In genomic region chr17:24454218-24454755, GRCm38 (mm10) we compare ENCODE assay signal across 7 mouse cellular contexts. TPM values are rescaled to one million over a fixed set of nuclear protein-coding genes. Genes with fewer than 3 reads are reported as not detected.
A peak's percentile ranks its signal among the peaks of the same experiment; 100 is the strongest.
DNase-seq lines count a peak whose midpoint lies in the region; ATAC-seq and TF ChIP-seq lines count a peak whose summit lies in the region.

No protein-coding gene starts in this region.

- under 1% methylated on average over 14 of the region's 14 CpGs for WGBS in thymus, adult 2 months
- WGBS in limb, embryonic 15.5 days, result 3% methylated on average over 14 of the region's 14 CpGs
- 2% methylated on average over 14 of the region's 14 CpGs for WGBS in stomach, postnatal 0 days

- ATAC-seq in limb, embryonic 15.5 days (ENCODE audit: insufficient number of reproducible peaks, low FRiP score, low TSS enrichment, low read depth), result no peak
- peak; percentile 3; the same call in 1 of the 2 replicates for ATAC-seq in stomach, postnatal 0 days (ENCODE audit: low FRiP score, low TSS enrichment)

- H3K4me3 ChIP-seq in thymus, adult 2 months (ENCODE audit: control insufficient read depth, insufficient read depth, low read length), result peak overlapping the region; percentile 73
- H3K4me3 ChIP-seq in erythroblast, embryonic 14.5 days (replicated peaks), result peak overlapping the region; percentile 78
- H3K4me3 ChIP-seq in limb, embryonic 15.5 days, result peak overlapping the region; percentile 80
- H3K4me3 ChIP-seq in stomach, postnatal 0 days (ENCODE audit: low read depth, low read length), result peak overlapping the region; percentile 91

- peak overlapping the region; percentile 54 for H3K4me2 ChIP-seq in limb, embryonic 15.5 days
- H3K4me2 ChIP-seq in stomach, postnatal 0 days (replicated peaks; ENCODE audit: low read depth), result peak overlapping the region; percentile 56

- H3K27me3 ChIP-seq in thymus, adult 2 months (ENCODE audit: control insufficient read depth, insufficient read depth, low read length), result no peaks in the 10 kb centered on the region
- H3K27me3 ChIP-seq in erythroblast, embryonic 14.5 days (ENCODE audit: control insufficient read depth), result no peaks in the 10 kb centered on the region
- H3K27me3 ChIP-seq in limb, embryonic 15.5 days, result no peaks in the 10 kb centered on the region
- no peaks in the 10 kb centered on the region for H3K27me3 ChIP-seq in stomach, postnatal 0 days (ENCODE audit: control insufficient read depth, insufficient read depth, low read length)

- peak overlapping the region; percentile 61 for H3K27ac ChIP-seq in thymus, adult 2 months (ENCODE audit: control insufficient read depth, insufficient read depth, low read length)
- peak overlapping the region; percentile 97 for H3K27ac ChIP-seq in limb, embryonic 15.5 days
- H3K27ac ChIP-seq in stomach, postnatal 0 days (replicated peaks), result peak overlapping the region; percentile 99

- peaks cover 11% of the 10 kb centered on the region for H3K36me3 ChIP-seq in thymus, adult 2 months (ENCODE audit: control insufficient read depth, insufficient read depth, low read length)
- H3K36me3 ChIP-seq in erythroblast, embryonic 14.5 days (ENCODE audit: control insufficient read depth), result peaks cover 70% of the 10 kb centered on the region
- H3K36me3 ChIP-seq in limb, embryonic 15.5 days, result peaks cover 28% of the 10 kb centered on the region
- H3K36me3 ChIP-seq in stomach, postnatal 0 days (ENCODE audit: control insufficient read depth, insufficient read depth, low read length), result peaks cover 7% of the 10 kb centered on the region

- TF ChIP-seq CTCF in thymus, adult 2 months (IDR thresholded peaks at IDR 0.05; ENCODE audit: borderline replicate concordance, control insufficient read depth, extremely low read depth, insufficient read depth, low read length, poor library complexity), result no peak
- no peak for TF ChIP-seq CTCF in stomach, postnatal 0 days (IDR thresholded peaks at IDR 0.05; ENCODE audit: low read depth)

- no peak for DNase-seq in thymus, adult 2 months
- no peak for DNase-seq in thymus, postnatal 4 days
- DNase-seq in stomach, postnatal 0 days (ENCODE audit: low spot score), result no peak
- DNase-seq in cerebellum, adult 9-11 months, result no peak
- no peak for DNase-seq in spleen, adult 18-20 months

- TF ChIP-seq EP300 in stomach, postnatal 0 days (optimal IDR thresholded peaks at IDR 0.05), result peak; percentile 22

- H3K9ac ChIP-seq in limb, embryonic 15.5 days, result peak overlapping the region; percentile 79
- H3K9ac ChIP-seq in stomach, postnatal 0 days (ENCODE audit: low read length), result peak overlapping the region; percentile 94

- H3K9me3 ChIP-seq in erythroblast, embryonic 14.5 days (ENCODE audit: control insufficient read depth, low read length), result no peaks in the 10 kb centered on the region
- H3K9me3 ChIP-seq in limb, embryonic 15.5 days, result no peaks in the 10 kb centered on the region
- H3K9me3 ChIP-seq in stomach, postnatal 0 days (ENCODE audit: control insufficient read depth, low read length), result no peaks in the 10 kb centered on the region

- no peak for TF ChIP-seq POLR2A in thymus, adult 2 months (IDR thresholded peaks at IDR 0.05; ENCODE audit: control insufficient read depth, extremely low read depth, insufficient read depth, low read length, poor library complexity)

- peaks cover 2% of the 10 kb centered on the region; the same call in 1 of the 2 replicates for H3K4me1 ChIP-seq in thymus, adult 2 months (replicated peaks; ENCODE audit: control insufficient read depth, insufficient read depth, low read length)
- peaks cover 59% of the 10 kb centered on the region for H3K4me1 ChIP-seq in erythroblast, embryonic 14.5 days (ENCODE audit: control insufficient read depth)
- H3K4me1 ChIP-seq in limb, embryonic 15.5 days, result peaks cover 18% of the 10 kb centered on the region
- H3K4me1 ChIP-seq in stomach, postnatal 0 days (replicated peaks; ENCODE audit: control insufficient read depth, insufficient read depth), result no peaks in the 10 kb centered on the region

RNA-seq across cellular contexts. Expression of gene Dnase1l2, which starts 11.4 kb away (rescaled TPM):
- 11.3 and 18.2 TPM in 2 replicates for polyA plus RNA-seq in thymus, adult 2 months (2012; rRNA removed)
- polyA plus RNA-seq in erythroblast, embryonic 14.5 days (2012), result 0.15 TPM in 1 of 2 replicates, not detected in the other
- polyA plus RNA-seq in limb, embryonic 15.5 days (2015; fragmentation: Nextera tagmentation; extraction: Ambion mirVana), result 13.3 and 16.6 TPM in 2 replicates
- 88.0 and 98.5 TPM in 2 replicates for polyA plus RNA-seq in stomach, postnatal 0 days (2015; fragmentation: Nextera tagmentation; extraction: Ambion mirVana)

RNA-seq across cellular contexts. Expression of gene E4f1, which starts 15.8 kb away (rescaled TPM):
- polyA plus RNA-seq in thymus, adult 2 months (2012; rRNA removed), result 166 and 188 TPM in 2 replicates
- 6.2 and 7.3 TPM in 2 replicates for polyA plus RNA-seq in erythroblast, embryonic 14.5 days (2012)
- polyA plus RNA-seq in limb, embryonic 15.5 days (2015; fragmentation: Nextera tagmentation; extraction: Ambion mirVana), result 36.3 and 37.5 TPM in 2 replicates
- polyA plus RNA-seq in stomach, postnatal 0 days (2015; fragmentation: Nextera tagmentation; extraction: Ambion mirVana), result 12.0 and 12.5 TPM in 2 replicates

RNA-seq across cellular contexts. Expression of gene Pgp, which starts 15.9 kb away (rescaled TPM):
- polyA plus RNA-seq in thymus, adult 2 months (2012; rRNA removed), result 58.8 and 65.4 TPM in 2 replicates
- polyA plus RNA-seq in erythroblast, embryonic 14.5 days (2012), result 13.0 and 15.1 TPM in 2 replicates
- polyA plus RNA-seq in limb, embryonic 15.5 days (2015; fragmentation: Nextera tagmentation; extraction: Ambion mirVana), result 47.9 and 51.1 TPM in 2 replicates
- polyA plus RNA-seq in stomach, postnatal 0 days (2015; fragmentation: Nextera tagmentation; extraction: Ambion mirVana), result 45.4 and 48.9 TPM in 2 replicates

RNA-seq across cellular contexts. Expression of gene Bricd5, which starts 19.4 kb away (rescaled TPM):
- polyA plus RNA-seq in thymus, adult 2 months (2012; rRNA removed), result 0.57 and 0.97 TPM in 2 replicates
- not detected in 2 replicates for polyA plus RNA-seq in erythroblast, embryonic 14.5 days (2012)
- not detected in 2 replicates for polyA plus RNA-seq in limb, embryonic 15.5 days (2015; fragmentation: Nextera tagmentation; extraction: Ambion mirVana)
- polyA plus RNA-seq in stomach, postnatal 0 days (2015; fragmentation: Nextera tagmentation; extraction: Ambion mirVana), result 0.13 TPM in 1 of 2 replicates, not detected in the other

RNA-seq across cellular contexts. Expression of gene Mlst8, which starts 24.6 kb away (rescaled TPM):
- polyA plus RNA-seq in thymus, adult 2 months (2012; rRNA removed), result 78.9 and 84.5 TPM in 2 replicates
- polyA plus RNA-seq in erythroblast, embryonic 14.5 days (2012), result 1.4 and 1.7 TPM in 2 replicates
- 26.2 and 30.5 TPM in 2 replicates for polyA plus RNA-seq in limb, embryonic 15.5 days (2015; fragmentation: Nextera tagmentation; extraction: Ambion mirVana)
- 12.4 and 13.4 TPM in 2 replicates for polyA plus RNA-seq in stomach, postnatal 0 days (2015; fragmentation: Nextera tagmentation; extraction: Ambion mirVana)

Comparison
In these comparisons a context has a peak if more than half of its experiments do, and no peak if none do; other contexts are left out.
1. RNA of gene Dnase1l2, which starts 11.4 kb away (polyA plus RNA-seq): 88.0 to 98.5 TPM in stomach, postnatal 0 days, 11.3 to 18.2 TPM in thymus, adult 2 months and 13.3 to 16.6 TPM in limb, embryonic 15.5 days; 0.15 TPM in erythroblast, embryonic 14.5 days; every median in the first group is over 10 times any median in the second.
2. Peak in every context shown above with its lines, with median percentiles within 50 percentile points of each other: H3K27ac ChIP-seq and H3K4me3 ChIP-seq.